Mouse (Mus musculus) myocyte (in vitro differentiated cells): ENCODE data around the gene Trim12c. TPM values are rescaled to one million over a fixed set of nuclear protein-coding genes. Genes with fewer than 3 reads are reported as not detected.

Experiments used
- H3K27me3 ChIP-seq: one replicate; pipeline ENCODE4 v1.6.1; 2011; ENCODE audit not compliant: control insufficient read depth, insufficient read depth, insufficient read length
- H3K36me3 ChIP-seq: one replicate; pipeline ENCODE4 v1.6.1; 2011; ENCODE audit not compliant: control insufficient read depth, insufficient read depth
- H3K4me2 ChIP-seq: one replicate; pipeline ENCODE4 v1.6.1; 2011; ENCODE audit warnings: low read depth, control low read depth
- H3K4me3 ChIP-seq: one replicate; pipeline ENCODE4 v1.5.1; 2011; ENCODE audit warnings: mild to moderate bottlenecking, control low read depth, moderate library complexity
- H3K79me2 ChIP-seq: one replicate; pipeline ENCODE4 v1.6.1; 2011; ENCODE audit not compliant: control insufficient read depth, insufficient read depth
- H3ac ChIP-seq: one replicate; pipeline ENCODE4 v1.6.1; 2011; ENCODE audit not compliant: control insufficient read depth, insufficient read length
- CEBPB ChIP-seq: IDR thresholded peaks from 2 replicates; pipeline ENCODE4 v1.6.1; 2011; ENCODE audit warnings: mild to moderate bottlenecking, moderate library complexity; ENCODE audit not compliant: poor library complexity, insufficient read depth, severe bottlenecking
- E2F4 ChIP-seq: IDR thresholded peaks from one replicate; pipeline ENCODE4 v1.6.1; 2011; ENCODE audit warnings: mild to moderate bottlenecking, control low read depth, moderate library complexity; ENCODE audit not compliant: insufficient read depth
- MAX ChIP-seq: IDR thresholded peaks from one replicate; pipeline ENCODE4 v1.6.1; 2011; ENCODE audit warnings: low read depth, mild to moderate bottlenecking, control low read depth
- MYOD1 ChIP-seq, 3 experiments: IDR thresholded peaks; one replicate each; pipeline ENCODE4 v1.6.1; 2011; ENCODE audit warnings: control low read depth in 2 of 3, low read depth in 2 of 3, mild to moderate bottlenecking in 2 of 3, moderate library complexity in 1 of 3; ENCODE audit not compliant: insufficient read length in 2 of 3, control insufficient read depth in 1 of 3
- MYOG ChIP-seq, 3 experiments: IDR thresholded peaks; one replicate each; pipeline ENCODE4 v1.6.1; 2011; ENCODE audit warnings: control low read depth in 2 of 3, low read depth in 2 of 3, mild to moderate bottlenecking in 2 of 3; ENCODE audit not compliant: insufficient read length in 2 of 3, control insufficient read depth in 1 of 3, insufficient read depth in 1 of 3
- POLR2A ChIP-seq: IDR thresholded peaks from one replicate; pipeline ENCODE4 v1.6.1; 2011; ENCODE audit warnings: low read depth, mild to moderate bottlenecking, control low read depth, moderate library complexity; ENCODE audit not compliant: insufficient read length
- POLR2AphosphoS2 ChIP-seq: IDR thresholded peaks from one replicate; pipeline ENCODE4 v1.6.1; 2011; ENCODE audit warnings: low read depth, control low read depth; ENCODE audit not compliant: insufficient read length
- REST ChIP-seq: IDR thresholded peaks from one replicate; pipeline ENCODE4 v1.6.1; 2011; ENCODE audit warnings: mild to moderate bottlenecking, control low read depth, moderate library complexity; ENCODE audit not compliant: insufficient read depth, insufficient read length
- SRF ChIP-seq: IDR thresholded peaks from one replicate; pipeline ENCODE4 v1.6.1; 2011; ENCODE audit warnings: low read depth; ENCODE audit not compliant: control insufficient read depth, insufficient read length
- TCF12 ChIP-seq: IDR thresholded peaks from one replicate; pipeline ENCODE4 v1.6.1; 2011; ENCODE audit warnings: mild to moderate bottlenecking, control low read depth; ENCODE audit not compliant: poor library complexity, insufficient read depth, severe bottlenecking
- TCF3 ChIP-seq: IDR thresholded peaks from one replicate; pipeline ENCODE4 v1.6.1; 2011; ENCODE audit warnings: low read depth, control low read depth; ENCODE audit not compliant: insufficient read length
- USF1 ChIP-seq: IDR thresholded peaks from one replicate; pipeline ENCODE4 v1.6.1; 2011; ENCODE audit warnings: low read depth, mild to moderate bottlenecking, control low read depth, moderate library complexity
- polyA plus RNA-seq: library from polyadenylated mRNA; unstranded; fragments of >200 nt; fragmentation: generic; extraction: Trizol; gene quantifications from one replicate; pipeline ENCODE4 v1.2.1, GENCODE M21; 2012; ENCODE audit warnings: missing spikeins

The Trim12c gene
- 0.47 TPM for polyA plus RNA-seq

DNA sequence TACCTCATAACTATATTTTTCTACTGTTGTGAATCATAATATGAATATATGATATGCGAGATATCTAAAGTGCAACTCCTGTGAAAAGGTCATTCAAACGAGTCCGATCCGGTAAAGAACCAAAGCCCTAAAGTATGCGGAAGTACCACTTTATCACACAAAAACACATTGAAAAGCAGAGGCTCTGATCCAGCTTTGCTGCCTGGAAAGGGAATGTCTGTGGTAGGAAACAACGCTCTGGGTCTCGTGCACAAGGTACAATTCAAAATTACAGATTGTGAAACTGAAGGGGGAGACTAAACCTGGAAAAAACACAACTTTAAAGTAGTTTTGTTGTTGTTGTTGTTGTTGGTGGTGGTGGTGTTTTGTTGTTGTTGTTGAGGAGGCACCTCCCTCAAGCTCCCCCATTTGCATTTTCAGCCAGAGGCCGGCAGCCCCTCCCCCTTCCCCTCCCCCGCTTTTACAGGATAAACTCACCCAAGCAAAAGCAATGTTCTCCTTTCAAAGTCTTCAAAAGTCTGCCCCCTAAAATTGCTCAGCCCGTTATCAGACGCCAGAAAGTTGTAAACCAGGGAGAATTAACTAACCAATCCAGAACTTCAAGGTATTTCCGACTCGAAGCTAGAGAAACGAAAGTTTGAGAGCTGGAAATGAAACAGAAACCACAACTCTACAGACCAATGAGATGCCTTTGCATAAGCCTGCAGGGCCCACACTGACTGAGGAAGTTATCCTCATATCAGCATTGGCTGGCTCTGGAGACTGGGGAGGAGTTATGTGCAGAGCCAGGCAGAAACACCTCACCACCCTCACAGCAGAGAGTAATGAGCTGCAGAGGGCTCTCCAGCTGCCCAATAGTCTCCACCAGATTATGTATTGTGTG lies at the start of gene Trim12c:
TSS of gene Trim12c (minus strand) at position 646 of the 883 bp plus-strand sequence.
- H3K4me3 ChIP-seq: peak within 1 kb of the TSS; percentile 16
- no peaks in the 10 kb centered on the region for H3K27me3 ChIP-seq
- H3K4me2 ChIP-seq: peak within 1 kb of the TSS; percentile 87
- H3ac ChIP-seq: no peak within 1 kb of the TSS
- H3K36me3 ChIP-seq: no peaks in the 10 kb centered on the region
- TF ChIP-seq USF1: no peak
- no peak for TF ChIP-seq MYOD1 (IDR thresholded peaks at IDR 0.05; ENCODE audit: control insufficient read depth in 1 of 3, insufficient read length in 2 of 3, low read depth in 2 of 3)
- H3K79me2 ChIP-seq: no peaks in the 10 kb centered on the region

DNA sequence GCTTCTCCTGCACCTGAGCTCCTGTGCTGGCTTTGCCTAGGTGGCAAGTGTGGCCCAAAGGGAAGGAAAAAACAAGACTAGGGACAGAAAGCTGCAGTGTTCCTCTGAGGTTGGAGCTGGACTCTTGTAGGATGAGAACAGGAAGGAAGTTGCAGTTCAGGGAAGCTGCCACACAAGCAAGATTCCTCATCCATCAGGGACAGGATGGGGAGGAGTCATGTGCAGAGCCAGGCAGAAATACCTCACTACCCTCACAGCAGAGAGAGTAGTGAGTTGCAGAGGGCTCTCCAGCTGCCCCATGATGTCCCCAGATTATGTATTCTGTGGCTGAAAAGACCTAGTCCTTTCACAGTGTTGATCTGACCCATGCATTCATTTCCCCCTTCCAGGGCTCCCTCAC lies 48.0 kb upstream of the Trim12c start:
- no peak for TF ChIP-seq CEBPB
- no peak for TF ChIP-seq TCF3
- TF ChIP-seq REST: no peak
- no peak for TF ChIP-seq MAX
- TF ChIP-seq MYOG (IDR thresholded peaks at IDR 0.05; ENCODE audit: control insufficient read depth in 1 of 3, insufficient read depth in 1 of 3, insufficient read length in 2 of 3, low read depth in 2 of 3): no peak
- no peak for TF ChIP-seq POLR2AphosphoS2
- TF ChIP-seq POLR2A: no peak
- TF ChIP-seq TCF12: no peak
- TF ChIP-seq USF1: no peak
- TF ChIP-seq SRF: no peak
- no peak for TF ChIP-seq MYOD1 (IDR thresholded peaks at IDR 0.05; ENCODE audit: control insufficient read depth in 1 of 3, insufficient read length in 2 of 3, low read depth in 2 of 3)
- TF ChIP-seq E2F4: no peak
- Histone ChIP-seq H3K4me3 (no peak overlapping the region), H3ac (no peak overlapping the region), H3K36me3 (no peaks in the 10 kb centered on the region), H3K79me2 (no peaks in the 10 kb centered on the region), H3K27me3 (no peaks in the 10 kb centered on the region), H3K4me2 (no peak overlapping the region)

DNA sequence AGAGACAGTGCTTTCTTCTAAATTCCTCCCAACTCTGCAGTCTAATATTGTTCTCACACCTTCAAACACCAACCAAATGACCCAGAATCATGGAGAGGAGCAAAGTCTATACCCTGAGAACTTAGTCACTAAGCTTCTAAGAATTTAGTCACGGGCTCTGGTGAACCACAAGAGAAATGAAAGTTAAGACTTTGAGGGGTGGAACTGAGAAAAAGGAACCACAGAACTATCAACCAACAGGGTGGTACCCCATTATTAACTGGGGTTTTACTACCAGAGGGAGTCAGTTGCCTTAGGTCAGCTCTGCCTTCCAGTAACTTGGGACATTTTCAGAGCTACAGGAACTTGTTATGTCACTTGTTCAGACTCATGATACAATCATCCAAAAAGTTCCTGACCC lies 47.5 kb upstream of the Trim12c start, which contains the start of gene Trim30c:
TSS of gene Trim30c (minus strand) at position 140 of the 400 bp plus-strand sequence.
- H3K79me2 ChIP-seq: no peaks in the 10 kb centered on the region
- H3K4me2 ChIP-seq: no peak within 1 kb of the TSS
- H3K36me3 ChIP-seq: no peaks in the 10 kb centered on the region
- no peak within 1 kb of the TSS for H3ac ChIP-seq
- H3K27me3 ChIP-seq: no peaks in the 10 kb centered on the region
- H3K4me3 ChIP-seq: no peak within 1 kb of the TSS
- TF ChIP-seq MAX: no peak

DNA sequence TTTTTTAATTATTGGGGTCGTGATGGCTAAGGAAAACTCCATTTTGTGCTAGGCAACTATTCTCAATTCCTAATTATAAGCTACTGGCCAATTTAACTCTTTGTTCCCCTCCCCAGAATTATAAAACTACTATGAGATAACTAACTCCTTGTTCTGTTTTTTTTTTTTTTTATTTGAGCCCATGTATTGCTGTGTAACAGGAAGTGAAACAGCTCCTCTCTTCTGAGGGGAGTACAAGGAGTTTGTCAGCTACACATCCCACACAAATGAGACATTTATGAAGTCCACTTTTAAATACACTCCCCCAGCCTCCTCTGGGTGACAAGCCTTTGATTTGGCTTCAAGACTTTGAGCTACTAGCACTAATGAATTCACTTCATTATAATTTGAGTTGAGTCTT lies 45.3 kb upstream of the Trim12c start:
- Histone ChIP-seq H3ac (no peak overlapping the region), H3K4me3 (no peak overlapping the region), H3K27me3 (no peaks in the 10 kb centered on the region), H3K36me3 (no peaks in the 10 kb centered on the region), H3K4me2 (no peak overlapping the region), H3K79me2 (no peaks in the 10 kb centered on the region)
- TF ChIP-seq TCF3: no peak
- no peak for TF ChIP-seq CEBPB
- TF ChIP-seq MYOG (IDR thresholded peaks at IDR 0.05; ENCODE audit: control insufficient read depth in 1 of 3, insufficient read depth in 1 of 3, insufficient read length in 2 of 3, low read depth in 2 of 3): no peak
- TF ChIP-seq SRF: no peak
- TF ChIP-seq TCF12: no peak

DNA sequence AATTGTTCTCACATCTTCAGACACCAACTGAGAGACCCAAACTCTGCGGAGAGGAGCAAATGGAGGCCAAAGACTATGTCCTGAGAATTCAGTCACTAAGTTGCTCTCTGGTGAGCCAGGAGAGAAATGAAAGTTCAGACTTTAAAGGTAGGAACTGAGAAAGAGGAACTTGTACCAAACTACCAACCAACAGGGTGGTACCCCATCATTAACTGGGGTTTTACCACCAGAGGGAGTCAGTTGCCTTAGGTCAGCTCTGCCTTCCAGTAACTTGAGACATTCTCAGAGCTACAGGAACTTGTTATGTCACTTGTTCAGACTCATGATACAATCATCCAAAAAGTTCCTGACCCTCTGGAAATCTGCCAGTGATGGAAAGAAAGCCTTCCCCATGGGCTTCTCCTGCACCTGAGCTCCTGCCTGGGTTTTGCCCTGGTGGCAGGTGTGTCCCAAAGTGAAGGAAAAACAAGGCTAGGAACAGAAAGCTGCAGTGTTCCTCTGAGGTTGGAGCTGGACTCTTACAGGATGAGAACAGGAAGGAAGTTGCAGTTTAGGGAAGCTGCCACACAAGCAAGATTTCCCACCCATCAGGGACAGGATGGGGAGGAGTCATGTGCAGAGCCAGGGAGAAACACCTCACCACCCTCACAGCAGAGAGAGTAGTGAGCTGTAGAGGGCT lies 16.7 kb upstream of the Trim12c start, which contains the start of gene Trim30b:
TSS of gene Trim30b (minus strand) at position 149 of the 679 bp plus-strand sequence.
- no peaks in the 10 kb centered on the region for H3K36me3 ChIP-seq
- H3ac ChIP-seq: no peak within 1 kb of the TSS
- no peak within 1 kb of the TSS for H3K4me3 ChIP-seq
- H3K4me2 ChIP-seq: no peak within 1 kb of the TSS
- H3K79me2 ChIP-seq: no peaks in the 10 kb centered on the region
- H3K27me3 ChIP-seq: no peaks in the 10 kb centered on the region
- TF ChIP-seq POLR2AphosphoS2 (no peak), MAX (no peak), SRF (no peak), USF1 (no peak), CEBPB (no peak), POLR2A (no peak), MYOG (IDR thresholded peaks at IDR 0.05; ENCODE audit: control insufficient read depth in 1 of 3, insufficient read depth in 1 of 3, insufficient read length in 2 of 3, low read depth in 2 of 3) (no peak)
